Mouse (Mus musculus): ENCODE measurements at regions not wholly inside any gene's neighbourhood (a gene's known extent, or its start where the extent isn't known, plus 50 kb on each side); places are given as distances from the start of the nearest gene placed in this dataset.
A peak's percentile ranks its signal among the peaks of the same experiment; 100 is the strongest.
"Not testable (repeated sequence)": the region's sequence is repeated elsewhere in the genome, so short reads cannot be mapped to it uniquely, and the experiment has no call there.

GRCm38 (mm10) chr15:25245631-25246030 lies 167.9 kb downstream of the Basp1 start:
- no peak for DNase-seq (ENCODE audit: low spot score)

- DNase-seq (ENCODE audit: low spot score), result no peak
These were observed 175.6 kb downstream of the Basp1 start for GRCm38 (mm10) chr15:25237665-25238664.

- DNase-seq (ENCODE audit: low spot score), result no peak
These were observed 177.3 kb downstream of the Basp1 start for GRCm38 (mm10) chr15:25236191-25236723.

GRCm38 (mm10) chr15:25234064-25234700 lies 179.4 kb downstream of the Basp1 start:
- no peak for DNase-seq (ENCODE audit: low spot score)

GRCm38 (mm10) chr15:25230213-25230612 lies 183.4 kb downstream of the Basp1 start:
- no peak for DNase-seq (ENCODE audit: low spot score)

GRCm38 (mm10) chr15:25229807-25230206 lies 183.8 kb downstream of the Basp1 start:
- DNase-seq (ENCODE audit: low spot score), result no peak

- DNase-seq (ENCODE audit: low spot score), result no peak
These were observed 186.1 kb downstream of the Basp1 start for GRCm38 (mm10) chr15:25227496-25227895.

- DNase-seq (ENCODE audit: low spot score), result no peak
These were observed 187.6 kb downstream of the Basp1 start for GRCm38 (mm10) chr15:25225936-25226335.

GRCm38 (mm10) chr15:25225431-25225830 lies 188.1 kb downstream of the Basp1 start:
- DNase-seq (ENCODE audit: low spot score), result no peak

GRCm38 (mm10) chr15:25221749-25222148 lies 191.8 kb downstream of the Basp1 start:
- peak; percentile 27 for DNase-seq (ENCODE audit: low spot score)

GRCm38 (mm10) chr15:25216375-25216774 lies 197.2 kb downstream of the Basp1 start:
- no peak for DNase-seq (ENCODE audit: low spot score)

GRCm38 (mm10) chr15:25202097-25202496 lies 211.5 kb downstream of the Basp1 start:
- no peak for DNase-seq (ENCODE audit: low spot score)

- DNase-seq (ENCODE audit: low spot score), result not testable (repeated sequence)
These were observed 213.3 kb downstream of the Basp1 start for GRCm38 (mm10) chr15:25200249-25200648.

GRCm38 (mm10) chr15:25187881-25188326 lies 225.7 kb downstream of the Basp1 start:
- DNase-seq (ENCODE audit: low spot score), result no peak

GRCm38 (mm10) chr15:25172755-25173154 lies 240.8 kb downstream of the Basp1 start:
- DNase-seq (ENCODE audit: low spot score), result no peak

GRCm38 (mm10) chr15:25146371-25146770 lies 267.2 kb downstream of the Basp1 start:
- DNase-seq (ENCODE audit: low spot score), result no peak

GRCm38 (mm10) chr15:25144228-25144627 lies 269.3 kb downstream of the Basp1 start:
- DNase-seq (ENCODE audit: low spot score), result no peak

GRCm38 (mm10) chr15:25140389-25141181 lies 273.0 kb downstream of the Basp1 start:
- no peak for DNase-seq (ENCODE audit: low spot score)

GRCm38 (mm10) chr15:25137091-25137490 lies 276.5 kb downstream of the Basp1 start:
- no peak for DNase-seq (ENCODE audit: low spot score)

GRCm38 (mm10) chr15:25135471-25136262 lies 277.9 kb downstream of the Basp1 start:
- no peak for DNase-seq (ENCODE audit: low spot score)

- DNase-seq (ENCODE audit: low spot score), result no peak
These were observed 283.5 kb downstream of the Basp1 start for GRCm38 (mm10) chr15:25130096-25130495.

Data from left cerebral cortex, adult 11 months (tissue).